Mouse (Mus musculus): ENCODE measurements around the gene Gm20479.

DNA sequence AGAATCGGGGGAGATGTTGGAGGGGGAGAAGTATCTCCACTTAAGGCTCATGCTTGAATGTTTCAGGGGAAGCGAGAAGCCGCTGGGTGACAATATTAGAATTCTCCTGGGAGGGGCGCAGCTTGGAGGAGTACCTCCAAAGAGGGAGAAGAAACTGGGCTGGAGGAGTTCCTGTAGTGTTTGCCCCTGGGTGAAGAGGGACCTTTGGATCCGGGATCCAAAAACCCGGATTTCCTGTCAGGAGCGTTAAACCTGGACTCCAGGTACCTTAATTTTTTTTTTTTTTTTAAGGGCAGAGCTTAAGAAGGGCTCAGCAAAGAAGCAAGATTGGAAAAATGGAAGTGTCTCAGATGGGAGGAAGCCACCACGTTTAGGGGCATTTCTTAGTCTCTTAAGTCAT is 25.4 kb downstream of the Gm20479 start:
- TF ChIP-seq CTCF (IDR thresholded peaks at IDR 0.05; ENCODE audit: low read depth) (no peak), EP300 (IDR thresholded peaks at IDR 0.05; ENCODE audit: low read depth) (no peak)
